Mouse (Mus musculus) embryonic facial prominence, embryonic 10.5 days (tissue): ENCODE data around the gene Sbno2. TPM values are rescaled to one million over a fixed set of nuclear protein-coding genes. Genes with fewer than 3 reads are reported as not detected.

Source experiments
- DNase-seq: peaks from one replicate; pipeline ENCODE4 v3.0.0-alpha.2; 2017; ENCODE audit warnings: low spot score
- H3K27ac ChIP-seq: fragments of 300-500 bp; sonication (generic); replicated peaks from 2 replicates; pipeline ENCODE4 v1.5.1; 2016; ENCODE audit warnings: mild to moderate bottlenecking
- H3K27me3 ChIP-seq: fragments of 300-500 bp; sonication (generic); replicated peaks from 2 replicates; pipeline ENCODE4 v1.6.1; 2016; ENCODE audit warnings: low read depth, mild to moderate bottlenecking; ENCODE audit not compliant: poor library complexity, severe bottlenecking
- H3K36me3 ChIP-seq: fragments of 300-500 bp; sonication (generic); replicated peaks from 2 replicates; pipeline ENCODE4 v1.6.1; 2016; ENCODE audit warnings: mild to moderate bottlenecking, moderate library complexity
- H3K4me1 ChIP-seq: fragments of 300-500 bp; sonication (generic); 2 replicates; pipeline ENCODE4 v1.6.1; 2016
- H3K4me3 ChIP-seq: fragments of 300-500 bp; sonication (generic); 2 replicates; pipeline ENCODE4 v1.5.1; 2016; ENCODE audit warnings: mild to moderate bottlenecking, moderate library complexity
- H3K9me3 ChIP-seq: fragments of 300-500 bp; sonication (generic); 2 replicates; pipeline ENCODE4 v1.6.1; 2016; ENCODE audit warnings: mild to moderate bottlenecking
- WGBS: fragments of 180-500 bp; shearing (Covaris S2); methylation state at CpG from one replicate; pipeline ENCODE4 v1.1.7; 2016; 5-methylcytosine and 5-hydroxymethylcytosine counted together
- polyA plus RNA-seq: library from polyadenylated mRNA; unstranded; fragments of >200 nt; fragmentation: Nextera tagmentation; extraction: Ambion mirVana; gene quantifications from 2 replicates; pipeline ENCODE4 v1.2.1, GENCODE M21; 2016

Sbno2 gene
- polyA plus RNA-seq, 1 experiment from 2014 or later = 16.2 TPM

DNA sequence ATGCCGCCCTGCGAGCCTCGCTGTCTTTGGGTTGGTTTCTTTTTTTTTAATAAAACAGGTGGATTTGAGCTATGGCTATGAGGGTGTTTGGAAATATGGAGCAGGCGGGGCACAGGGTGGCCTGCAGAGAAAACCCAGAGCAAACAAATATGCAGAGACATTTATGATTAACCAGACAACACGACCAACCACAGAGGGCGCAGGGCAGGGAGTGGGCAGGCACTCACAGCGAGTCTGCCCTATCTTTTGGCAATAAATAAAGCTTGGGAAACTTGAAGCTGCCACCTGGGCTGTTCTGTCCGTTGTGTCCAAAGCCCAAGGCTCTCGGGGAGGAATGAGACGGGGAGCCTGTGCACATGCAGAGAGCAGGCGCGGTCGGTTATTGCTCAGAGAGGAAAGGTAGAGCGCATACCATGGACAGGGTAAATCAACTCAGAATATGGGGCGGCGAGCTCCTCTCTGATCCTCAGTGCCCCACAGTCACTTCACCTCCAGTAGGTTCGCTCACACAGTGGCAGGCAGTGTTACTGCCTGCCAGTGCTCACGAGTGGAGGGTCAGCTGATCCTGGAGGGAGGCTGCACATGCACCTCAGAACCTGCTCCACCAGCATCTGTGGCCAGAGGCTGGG is 25.1 kb upstream of the Sbno2 start:
- Histone ChIP-seq H3K36me3 (peaks cover 100% of the 10 kb centered on the region), H3K27ac (0 out of 2 replicates have a peak overlapping the region, but pooled peaks have one; percentile 48), H3K9me3 (no peaks in the 10 kb centered on the region), H3K4me3 (peak overlapping the region; percentile 47), H3K27me3 (peaks cover 48% of the 10 kb centered on the region), H3K4me1 (peaks cover 32% of the 10 kb centered on the region)
- no peak for DNase-seq
- WGBS = 87% methylated on average over 18 of the region's 18 CpGs

DNA sequence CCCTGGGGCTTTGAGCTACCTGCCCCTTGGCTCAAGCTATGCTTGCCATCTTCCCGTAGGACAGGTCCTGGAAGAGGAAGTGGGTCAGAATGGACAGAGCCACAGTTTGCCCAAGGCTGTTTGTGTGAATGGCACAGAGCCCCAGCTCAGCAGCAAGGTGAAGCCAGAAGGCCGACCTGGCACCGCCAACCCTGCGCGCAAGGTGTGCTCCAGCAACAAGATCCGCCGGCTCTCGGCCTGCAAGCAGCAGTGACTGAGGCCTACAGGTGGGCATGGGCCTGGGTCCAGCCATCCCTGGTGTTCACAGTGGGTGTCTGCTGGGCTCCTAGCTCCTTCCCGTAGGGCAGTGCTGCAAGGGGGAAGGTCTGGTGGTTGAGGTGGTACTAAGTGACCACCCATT is 24.5 kb upstream of the Sbno2 start:
- WGBS = 94% methylated on average over 9 of the region's 9 CpGs
- H3K27me3 ChIP-seq = peaks cover 41% of the 10 kb centered on the region
- no peak for DNase-seq
- H3K9me3 ChIP-seq = no peaks in the 10 kb centered on the region
- peaks cover 32% of the 10 kb centered on the region for H3K4me1 ChIP-seq
- H3K4me3 ChIP-seq = peak overlapping the region; percentile 1; the same call in 1 of the 2 replicates
- H3K36me3 ChIP-seq = peaks cover 100% of the 10 kb centered on the region
- no peak overlapping the region for H3K27ac ChIP-seq

- Histone ChIP-seq H3K4me1 (peaks cover 29% of the 10 kb centered on the region), H3K36me3 (peaks cover 100% of the 10 kb centered on the region), H3K27me3 (peaks cover 23% of the 10 kb centered on the region; the same call in 1 of the 2 replicates), H3K27ac (no peak overlapping the region), H3K9me3 (no peaks in the 10 kb centered on the region), H3K4me3 (peak overlapping the region; percentile 15; the same call in 1 of the 2 replicates)
- no peak for DNase-seq
- 97% methylated on average over 8 of the region's 8 CpGs for WGBS
These were observed 22.5 kb upstream of the Sbno2 start for GRCm38 (mm10) chr10:80127920-80128319.

GRCm38 (mm10) chr10:80123932-80124562 is 18.7 kb upstream of the Sbno2 start:
- no peak overlapping the region for H3K27ac ChIP-seq
- peaks cover 7% of the 10 kb centered on the region for H3K4me1 ChIP-seq
- H3K4me3 ChIP-seq = no peak overlapping the region
- no peaks in the 10 kb centered on the region for H3K9me3 ChIP-seq
- H3K27me3 ChIP-seq = no peaks in the 10 kb centered on the region
- WGBS = 94% methylated on average over 9 of the region's 9 CpGs
- peaks cover 100% of the 10 kb centered on the region for H3K36me3 ChIP-seq
- no peak for DNase-seq

GRCm38 (mm10) chr10:80121639-80122038 is 16.3 kb upstream of the Sbno2 start:
- Histone ChIP-seq H3K36me3 (peaks cover 97% of the 10 kb centered on the region), H3K27ac (no peak overlapping the region), H3K9me3 (no peaks in the 10 kb centered on the region), H3K4me1 (peaks cover 32% of the 10 kb centered on the region), H3K4me3 (no peak overlapping the region), H3K27me3 (no peaks in the 10 kb centered on the region)
- no peak for DNase-seq
- 92% methylated on average over 2 of the region's 2 CpGs for WGBS

DNA sequence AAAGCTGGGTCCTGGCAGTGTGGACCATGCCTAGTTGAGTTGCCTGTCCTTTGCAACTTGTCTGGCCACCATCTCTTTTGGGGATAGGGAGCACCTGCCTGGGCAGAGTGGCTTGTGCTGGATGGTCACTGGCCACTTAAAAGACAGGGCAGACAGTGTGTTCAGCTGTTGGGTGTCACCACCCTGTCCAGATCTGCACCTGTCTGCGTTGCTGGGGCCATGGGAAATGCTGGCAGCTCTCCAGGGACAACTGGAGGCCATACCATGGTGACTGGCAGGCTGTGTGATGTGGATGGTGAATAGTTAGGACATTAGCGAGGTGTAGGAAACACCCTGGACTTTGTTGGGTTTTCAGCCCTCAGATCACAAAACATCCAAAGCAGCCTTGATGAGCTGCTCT is 14.8 kb upstream of the Sbno2 start:
- peak overlapping the region; percentile 19; the same call in 1 of the 2 replicates for H3K4me3 ChIP-seq
- peaks cover 35% of the 10 kb centered on the region for H3K4me1 ChIP-seq
- peaks cover 82% of the 10 kb centered on the region for H3K36me3 ChIP-seq
- H3K27ac ChIP-seq = no peak overlapping the region
- H3K27me3 ChIP-seq = no peaks in the 10 kb centered on the region
- no peaks in the 10 kb centered on the region for H3K9me3 ChIP-seq
- DNase-seq = no peak
- WGBS = 92% methylated on average over 2 of the region's 2 CpGs

DNA sequence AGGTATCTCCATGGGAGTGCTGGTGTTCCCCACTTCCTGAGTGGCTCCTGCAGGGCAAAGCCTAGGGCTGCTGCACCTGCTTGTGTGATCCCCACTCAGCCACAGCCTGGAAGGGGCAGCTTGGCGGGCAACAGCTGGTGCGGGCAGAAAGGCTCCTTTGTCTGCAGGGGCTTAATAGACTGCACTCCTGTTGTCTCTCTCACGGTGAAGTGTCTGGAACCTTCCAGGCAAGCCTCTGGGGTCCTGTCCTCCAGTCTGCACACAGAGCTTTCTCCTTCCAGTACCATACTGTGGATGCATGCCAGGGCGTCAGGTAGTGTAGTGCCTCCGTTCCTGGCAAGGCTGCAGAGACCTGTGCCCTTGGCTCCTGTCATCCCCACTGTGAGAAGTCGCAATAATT is 13.2 kb upstream of the Sbno2 start:
- H3K27me3 ChIP-seq = no peaks in the 10 kb centered on the region
- H3K36me3 ChIP-seq = peaks cover 66% of the 10 kb centered on the region
- no peaks in the 10 kb centered on the region for H3K9me3 ChIP-seq
- H3K4me1 ChIP-seq = peaks cover 46% of the 10 kb centered on the region
- 81% methylated on average over 6 of the region's 6 CpGs for WGBS
- no peak for DNase-seq
- H3K27ac ChIP-seq = no peak overlapping the region
- H3K4me3 ChIP-seq = peak overlapping the region; percentile 91

GRCm38 (mm10) chr10:80117736-80118135 is 12.4 kb upstream of the Sbno2 start:
- H3K27me3 ChIP-seq = no peaks in the 10 kb centered on the region
- 60% methylated on average over 1 of the region's 1 CpGs for WGBS
- DNase-seq = no peak
- H3K4me3 ChIP-seq = peak overlapping the region; percentile 91
- H3K36me3 ChIP-seq = peaks cover 58% of the 10 kb centered on the region
- 0 out of 2 replicates have a peak overlapping the region, but pooled peaks have one; percentile 93 for H3K27ac ChIP-seq
- peaks cover 46% of the 10 kb centered on the region for H3K4me1 ChIP-seq
- H3K9me3 ChIP-seq = no peaks in the 10 kb centered on the region

DNA sequence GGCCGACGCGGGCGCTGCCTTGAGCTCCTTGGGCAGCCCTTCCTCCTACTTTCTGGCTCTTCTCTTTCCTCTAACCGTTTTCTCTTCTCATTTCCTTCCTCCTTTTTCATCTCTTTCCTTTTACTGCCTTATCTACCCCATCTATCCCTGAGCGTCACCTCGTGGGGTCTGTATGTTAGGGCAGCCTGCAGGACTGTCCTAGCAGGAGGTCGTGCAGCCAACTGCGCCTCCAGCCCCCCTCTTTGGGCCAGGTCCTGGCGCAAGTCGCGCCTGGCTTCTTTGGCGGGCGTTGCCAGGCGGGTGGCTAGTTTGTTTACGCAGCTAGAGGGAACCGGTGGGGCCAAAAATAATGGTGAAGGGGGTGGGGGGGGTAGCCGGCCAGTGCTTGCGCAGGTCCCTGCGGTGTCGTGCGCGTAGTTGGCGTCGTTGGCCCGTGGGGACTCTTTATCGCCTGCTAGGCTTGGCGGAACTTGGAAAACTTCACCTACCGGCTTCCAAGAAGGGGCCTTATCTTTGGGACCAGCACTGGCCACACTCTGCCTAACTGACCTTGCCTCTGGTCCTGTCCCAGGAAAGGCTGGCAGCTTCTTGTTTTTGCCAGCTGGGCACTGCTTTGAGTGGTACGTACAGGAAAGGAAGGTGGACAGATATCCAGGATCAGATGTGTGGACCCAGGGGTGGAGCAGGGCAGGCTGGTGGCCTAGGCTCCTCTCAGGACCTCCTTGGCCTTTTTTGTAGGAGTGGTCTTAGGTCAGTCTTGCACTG is 11.7 kb upstream of the Sbno2 start:
- H3K4me1 ChIP-seq = peaks cover 46% of the 10 kb centered on the region
- H3K27ac ChIP-seq = peak overlapping the region; percentile 93
- no peaks in the 10 kb centered on the region for H3K27me3 ChIP-seq
- peak overlapping the region; percentile 91 for H3K4me3 ChIP-seq
- WGBS = 5% methylated on average over 30 of the region's 30 CpGs
- H3K36me3 ChIP-seq = peaks cover 51% of the 10 kb centered on the region
- H3K9me3 ChIP-seq = no peaks in the 10 kb centered on the region
- DNase-seq = peak; percentile 50

DNA sequence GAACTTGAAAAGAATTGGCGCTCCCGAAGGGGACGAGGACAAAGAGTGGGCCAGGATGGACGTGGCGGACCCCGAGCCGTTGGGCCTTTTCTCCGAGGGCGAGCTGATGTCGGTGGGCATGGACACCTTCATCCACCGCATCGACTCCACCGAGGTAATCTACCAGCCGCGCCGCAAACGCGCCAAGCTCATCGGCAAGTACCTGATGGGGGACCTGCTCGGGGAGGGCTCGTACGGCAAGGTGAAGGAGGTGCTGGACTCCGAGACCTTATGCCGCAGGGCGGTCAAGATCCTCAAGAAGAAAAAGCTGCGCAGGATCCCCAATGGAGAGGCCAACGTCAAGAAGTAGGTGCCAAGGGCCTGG is 11.2 kb upstream of the Sbno2 start:
- peak; percentile 46 for DNase-seq
- no peaks in the 10 kb centered on the region for H3K9me3 ChIP-seq
- H3K4me1 ChIP-seq = peaks cover 46% of the 10 kb centered on the region
- peak overlapping the region; percentile 93 for H3K27ac ChIP-seq
- H3K36me3 ChIP-seq = peaks cover 46% of the 10 kb centered on the region
- H3K4me3 ChIP-seq = peak overlapping the region; percentile 91
- H3K27me3 ChIP-seq = no peaks in the 10 kb centered on the region
- WGBS = under 1% methylated on average over 27 of the region's 27 CpGs

GRCm38 (mm10) chr10:80115944-80116335 is 10.6 kb upstream of the Sbno2 start:
- H3K27ac ChIP-seq = peak overlapping the region; percentile 93
- H3K27me3 ChIP-seq = no peaks in the 10 kb centered on the region
- no peaks in the 10 kb centered on the region for H3K9me3 ChIP-seq
- H3K4me3 ChIP-seq = peak overlapping the region; percentile 91
- DNase-seq = no peak
- peaks cover 40% of the 10 kb centered on the region for H3K36me3 ChIP-seq
- peaks cover 46% of the 10 kb centered on the region for H3K4me1 ChIP-seq
- under 1% methylated on average over 63 of the region's 63 CpGs for WGBS

- Histone ChIP-seq H3K4me3 (peak within 1 kb of the TSS; percentile 91), H3K9me3 (no peaks in the 10 kb centered on the region), H3K27ac (peak within 1 kb of the TSS; percentile 93), H3K4me1 (peaks cover 46% of the 10 kb centered on the region), H3K36me3 (peaks cover 34% of the 10 kb centered on the region), H3K27me3 (no peaks in the 10 kb centered on the region)
- WGBS = under 1% methylated on average over 70 of the region's 70 CpGs
- DNase-seq = peak; percentile 99
These were observed 10.0 kb upstream of the Sbno2 start, which contains the start of gene Stk11 for GRCm38 (mm10) chr10:80115290-80115943. TSS of gene Stk11 (plus strand) at chr10:80115803.
